Mouse (Mus musculus) small intestine, adult 2 months (tissue): ENCODE measurements at regions not wholly inside any gene's neighbourhood (a gene's known extent, or its start where the extent isn't known, plus 50 kb on each side); places are given as distances from the start of the nearest gene placed in this dataset.

ENCODE experiments used
- CTCF ChIP-seq: fragments of 200-500 bp; IDR thresholded peaks from 2 replicates; pipeline ENCODE4 v1.5.1; 2012; ENCODE audit warnings: low read depth, mild to moderate bottlenecking, control low read depth, inconsistent platforms, low read length, moderate library complexity, mixed read lengths; ENCODE audit not compliant: insufficient replicate concordance, insufficient read length; ENCODE audit errors: extremely low read depth
- POLR2A ChIP-seq: fragments of 200-500 bp; IDR thresholded peaks from 2 replicates; pipeline ENCODE4 v1.6.1; 2012; ENCODE audit warnings: low read depth, mild to moderate bottlenecking, control low read depth, inconsistent platforms, low read length, moderate library complexity

GRCm38 (mm10) chr5:142324928-142325327 is 76.4 kb upstream of the Foxk1 start:
- TF ChIP-seq CTCF (no peak), POLR2A (no peak)
